22 mouse cellular contexts compared by ENCODE assay signal in genomic region chr13:82007222-82007621, GRCm38 (mm10).
DNase-seq lines count a peak whose midpoint lies in the region; ATAC-seq and TF ChIP-seq lines count a peak whose summit lies in the region.
"Had no signal": no experiment of that assay in that cellular context is flagged by ENCODE, and none has a peak within 500 bp of the region (broad histone marks: within the 10 kb centered on the region; RNA-seq: fewer than 3 reads in every experiment).

No protein-coding gene starts in this region.

- H3K9ac ChIP-seq in forebrain, embryonic 13.5 days, result no peak overlapping the region
- H3K9ac ChIP-seq in forebrain, embryonic 12.5 days, result no peak overlapping the region
- H3K9ac ChIP-seq in forebrain, postnatal 0 days, result no peak overlapping the region
- no peak overlapping the region for H3K9ac ChIP-seq in midbrain, embryonic 14.5 days (replicated peaks; ENCODE audit: low read length)
- H3K9ac ChIP-seq in midbrain, postnatal 0 days (replicated peaks; ENCODE audit: low read length, poor library complexity, severe bottlenecking), result no peak overlapping the region
- H3K9ac ChIP-seq: heart, embryonic 12.5 days; heart, embryonic 15.5 days; hindbrain, embryonic 14.5 days had no signal

- no peaks in the 10 kb centered on the region for H3K27me3 ChIP-seq in forebrain, embryonic 13.5 days
- no peaks in the 10 kb centered on the region for H3K27me3 ChIP-seq in forebrain, embryonic 12.5 days
- H3K27me3 ChIP-seq in forebrain, postnatal 0 days (ENCODE audit: insufficient read depth, low read length), result no peaks in the 10 kb centered on the region
- H3K27me3 ChIP-seq in forebrain, embryonic 10.5 days (ENCODE audit: poor library complexity, severe bottlenecking), result no peaks in the 10 kb centered on the region
- H3K27me3 ChIP-seq in midbrain, embryonic 14.5 days (ENCODE audit: control insufficient read depth, insufficient read depth, low read length), result no peaks in the 10 kb centered on the region
- no peaks in the 10 kb centered on the region for H3K27me3 ChIP-seq in midbrain, postnatal 0 days (ENCODE audit: insufficient read depth, low read length)
- H3K27me3 ChIP-seq: heart, embryonic 12.5 days; heart, embryonic 15.5 days had no signal

- no peak overlapping the region; the same call in 1 of the 2 replicates for H3K27ac ChIP-seq in forebrain, embryonic 13.5 days
- H3K27ac ChIP-seq in forebrain, embryonic 12.5 days, result no peak overlapping the region
- H3K27ac ChIP-seq in forebrain, postnatal 0 days (ENCODE audit: low read depth, low read length), result no peak overlapping the region
- no peak overlapping the region for H3K27ac ChIP-seq in forebrain, embryonic 10.5 days
- no peak overlapping the region for H3K27ac ChIP-seq in midbrain, embryonic 14.5 days (replicated peaks; ENCODE audit: low read depth, low read length)
- H3K27ac ChIP-seq in midbrain, postnatal 0 days (ENCODE audit: low read depth, low read length), result no peak overlapping the region
- H3K27ac ChIP-seq: heart, embryonic 15.5 days; hindbrain, embryonic 14.5 days; hindbrain, postnatal 0 days had no signal

- TF ChIP-seq CTCF in forebrain, postnatal 0 days (IDR thresholded peaks at IDR 0.05; ENCODE audit: low read depth), result no peak
- TF ChIP-seq CTCF in midbrain, postnatal 0 days (IDR thresholded peaks at IDR 0.05), result no peak

- no peak overlapping the region for H3K4me3 ChIP-seq in forebrain, embryonic 13.5 days
- H3K4me3 ChIP-seq in forebrain, embryonic 12.5 days (replicated peaks), result no peak overlapping the region
- no peak overlapping the region for H3K4me3 ChIP-seq in forebrain, postnatal 0 days (ENCODE audit: low read depth, low read length)
- H3K4me3 ChIP-seq in forebrain, embryonic 10.5 days, result no peak overlapping the region
- H3K4me3 ChIP-seq in midbrain, embryonic 14.5 days (replicated peaks; ENCODE audit: low read depth, low read length), result no peak overlapping the region
- no peak overlapping the region for H3K4me3 ChIP-seq in midbrain, postnatal 0 days (ENCODE audit: low read depth, low read length)
- H3K4me3 ChIP-seq: heart, embryonic 12.5 days; heart, embryonic 15.5 days had no signal

- no peak for DNase-seq in forebrain, postnatal 0 days
- no peak for DNase-seq in forebrain, embryonic 10.5 days (ENCODE audit: extremely low spot score, low spot score)
- DNase-seq in midbrain, embryonic 14.5 days, result peak; percentile 12
- DNase-seq in midbrain, postnatal 0 days (ENCODE audit: low spot score), result no peak
- DNase-seq: adrenal gland, adult 8-10 months; adrenal gland, postnatal 25 days; cerebellum, adult 18-20 months; cerebellum, adult 9-10 months; cerebellum, postnatal 14 days; gastrocnemius, postnatal 25 days; heart, adult 18-20 months; heart, postnatal 10 days; heart, postnatal 36 days had no signal

- no peaks in the 10 kb centered on the region for H3K36me3 ChIP-seq in forebrain, embryonic 13.5 days (ENCODE audit: poor library complexity, severe bottlenecking)
- no peaks in the 10 kb centered on the region for H3K36me3 ChIP-seq in forebrain, embryonic 12.5 days (replicated peaks)
- H3K36me3 ChIP-seq in forebrain, postnatal 0 days (ENCODE audit: insufficient read depth), result no peaks in the 10 kb centered on the region
- H3K36me3 ChIP-seq in forebrain, embryonic 10.5 days (replicated peaks), result no peaks in the 10 kb centered on the region
- H3K36me3 ChIP-seq in midbrain, embryonic 14.5 days (ENCODE audit: control insufficient read depth, insufficient read depth, low read length), result no peaks in the 10 kb centered on the region
- H3K36me3 ChIP-seq in midbrain, postnatal 0 days (ENCODE audit: insufficient read depth, low read length), result no peaks in the 10 kb centered on the region
- H3K36me3 ChIP-seq: heart, embryonic 12.5 days; heart, embryonic 15.5 days had no signal

- H3K4me1 ChIP-seq in forebrain, embryonic 13.5 days, result peaks cover 15% of the 10 kb centered on the region; the same call in 1 of the 2 replicates
- 0 out of 2 replicates have a peak, but pooled peaks cover 5% of the 10 kb centered on the region for H3K4me1 ChIP-seq in forebrain, embryonic 12.5 days
- no peaks in the 10 kb centered on the region for H3K4me1 ChIP-seq in forebrain, postnatal 0 days (ENCODE audit: insufficient read depth)
- H3K4me1 ChIP-seq in forebrain, embryonic 10.5 days, result peaks cover 10% of the 10 kb centered on the region
- 0 out of 2 replicates have a peak, but pooled peaks cover 3% of the 10 kb centered on the region for H3K4me1 ChIP-seq in midbrain, embryonic 14.5 days (ENCODE audit: control insufficient read depth, insufficient read depth, low read length)
- H3K4me1 ChIP-seq in midbrain, postnatal 0 days (ENCODE audit: insufficient read depth, low read length), result no peaks in the 10 kb centered on the region
- H3K4me1 ChIP-seq: heart, embryonic 12.5 days; heart, embryonic 15.5 days had no signal

- ATAC-seq in forebrain, embryonic 13.5 days, result peak; percentile 62
- ATAC-seq in forebrain, embryonic 12.5 days (ENCODE audit: low FRiP score), result no peak
- peak; percentile 54; the same call in 1 of the 2 replicates for ATAC-seq in forebrain, postnatal 0 days
- ATAC-seq in midbrain, embryonic 14.5 days (ENCODE audit: low FRiP score, low TSS enrichment), result no peak
- ATAC-seq in midbrain, postnatal 0 days (ENCODE audit: low FRiP score), result no peak
- ATAC-seq: activated CD4-positive, CD25-positive, alpha-beta regulatory T cell, adult 4 months; hindbrain, postnatal 0 days; inflammation-experienced regulatory T-cells, adult 6 months; intestine, embryonic 16.5 days had no signal

- no peak overlapping the region for H3K4me2 ChIP-seq in forebrain, embryonic 13.5 days
- H3K4me2 ChIP-seq in forebrain, embryonic 12.5 days, result no peak overlapping the region
- H3K4me2 ChIP-seq in forebrain, postnatal 0 days (ENCODE audit: low read depth), result no peak overlapping the region
- H3K4me2 ChIP-seq in midbrain, embryonic 14.5 days (ENCODE audit: low read length), result no peak overlapping the region
- H3K4me2 ChIP-seq in midbrain, postnatal 0 days (ENCODE audit: low read depth, low read length, poor library complexity, severe bottlenecking), result no peak overlapping the region
- H3K4me2 ChIP-seq: heart, embryonic 12.5 days; heart, embryonic 15.5 days; hindbrain, embryonic 14.5 days had no signal

- H3K9me3 ChIP-seq in forebrain, embryonic 13.5 days (replicated peaks), result no peaks in the 10 kb centered on the region
- no peaks in the 10 kb centered on the region for H3K9me3 ChIP-seq in forebrain, embryonic 12.5 days
- H3K9me3 ChIP-seq in forebrain, postnatal 0 days (ENCODE audit: low read length), result no peaks in the 10 kb centered on the region
- no peaks in the 10 kb centered on the region; the same call in 1 of the 2 replicates for H3K9me3 ChIP-seq in forebrain, embryonic 10.5 days
- no peaks in the 10 kb centered on the region for H3K9me3 ChIP-seq in midbrain, embryonic 14.5 days (ENCODE audit: control insufficient read depth, low read length)
- H3K9me3 ChIP-seq in midbrain, postnatal 0 days (ENCODE audit: low read length), result no peaks in the 10 kb centered on the region
- H3K9me3 ChIP-seq: heart, embryonic 12.5 days; heart, embryonic 15.5 days had no signal

Comparison
In these comparisons a context has a peak if more than half of its experiments do, and no peak if none do; other contexts are left out.
1. ATAC-seq: peak in forebrain, embryonic 13.5 days (single experiment) and forebrain, postnatal 0 days (single experiment); none in forebrain, embryonic 12.5 days (single experiment), midbrain, embryonic 14.5 days (single experiment) and midbrain, postnatal 0 days (single experiment).